Mouse (Mus musculus): ENCODE data around the gene Rdh5. TPM values are rescaled to one million over a fixed set of nuclear protein-coding genes. Genes with fewer than 3 reads are reported as not detected.

Gene Rdh5
- polyA plus RNA-seq, 1 experiment from 2014 or later: 12.7 TPM

DNA sequence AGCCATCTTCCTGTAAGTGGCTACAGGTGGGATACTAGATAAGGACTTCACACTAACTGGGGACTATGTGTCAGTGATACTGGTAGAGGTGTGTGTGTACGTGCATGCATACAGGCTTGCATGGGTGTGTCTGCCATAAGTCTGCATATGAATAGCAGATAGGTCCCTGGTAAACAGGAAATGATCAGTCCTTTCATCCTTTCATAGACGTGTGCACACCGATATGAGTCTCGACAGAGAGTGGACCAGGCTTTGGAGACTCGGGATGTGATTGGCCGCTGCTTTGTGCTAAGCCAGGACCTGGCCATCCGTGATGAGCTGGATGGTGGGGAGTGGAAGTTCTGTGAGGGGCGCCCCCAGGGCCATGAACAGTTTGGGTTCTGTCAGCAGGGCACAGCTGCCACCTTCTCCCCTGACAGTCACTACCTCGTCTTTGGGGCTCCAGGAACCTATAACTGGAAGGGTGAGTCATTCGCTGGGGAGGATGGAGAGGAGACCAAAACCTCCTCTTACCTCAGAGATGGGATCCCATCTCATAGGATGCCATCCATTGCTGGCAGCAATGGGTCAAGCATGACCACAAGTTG, 17.9 kb upstream of the Rdh5 start:
- H3K9ac ChIP-seq: no peak overlapping the region
- WGBS: 79% methylated on average over 10 of the region's 10 CpGs
- no peaks in the 10 kb centered on the region for H3K36me3 ChIP-seq
- H3K9me3 ChIP-seq: no peaks in the 10 kb centered on the region
- ATAC-seq (ENCODE audit: insufficient number of reproducible peaks, insufficient read depth, low FRiP score, low TSS enrichment, low read depth): no peak
- peaks cover 20% of the 10 kb centered on the region for H3K27me3 ChIP-seq
- no peak overlapping the region for H3K4me2 ChIP-seq
- H3K4me3 ChIP-seq: no peak overlapping the region
- no peaks in the 10 kb centered on the region for H3K4me1 ChIP-seq
- no peak overlapping the region for H3K27ac ChIP-seq

GRCm38 (mm10) chr10:128938974-128939373, 16.3 kb upstream of the Rdh5 start:
- WGBS: 49% methylated on average over 5 of the region's 5 CpGs
- H3K9ac ChIP-seq: no peak overlapping the region
- no peaks in the 10 kb centered on the region for H3K36me3 ChIP-seq
- H3K4me1 ChIP-seq: peaks cover 5% of the 10 kb centered on the region; the same call in 1 of the 2 replicates
- no peaks in the 10 kb centered on the region for H3K9me3 ChIP-seq
- ATAC-seq (ENCODE audit: insufficient number of reproducible peaks, insufficient read depth, low FRiP score, low TSS enrichment, low read depth): no peak
- H3K27me3 ChIP-seq: peaks cover 36% of the 10 kb centered on the region
- H3K4me3 ChIP-seq: no peak overlapping the region
- H3K4me2 ChIP-seq: no peak overlapping the region
- no peak overlapping the region for H3K27ac ChIP-seq

- H3K9me3 ChIP-seq: no peaks in the 10 kb centered on the region
- no peak for ATAC-seq (ENCODE audit: insufficient number of reproducible peaks, insufficient read depth, low FRiP score, low TSS enrichment, low read depth)
- H3K4me1 ChIP-seq: peaks cover 7% of the 10 kb centered on the region; the same call in 1 of the 2 replicates
- no peaks in the 10 kb centered on the region for H3K36me3 ChIP-seq
- H3K27ac ChIP-seq: no peak overlapping the region
- peaks cover 42% of the 10 kb centered on the region for H3K27me3 ChIP-seq
- H3K9ac ChIP-seq: no peak overlapping the region
- no peak overlapping the region for H3K4me3 ChIP-seq
- H3K4me2 ChIP-seq: no peak overlapping the region
- 84% methylated on average over 9 of the region's 9 CpGs for WGBS
These were observed 15.8 kb upstream of the Rdh5 start for GRCm38 (mm10) chr10:128938457-128938856.

DNA sequence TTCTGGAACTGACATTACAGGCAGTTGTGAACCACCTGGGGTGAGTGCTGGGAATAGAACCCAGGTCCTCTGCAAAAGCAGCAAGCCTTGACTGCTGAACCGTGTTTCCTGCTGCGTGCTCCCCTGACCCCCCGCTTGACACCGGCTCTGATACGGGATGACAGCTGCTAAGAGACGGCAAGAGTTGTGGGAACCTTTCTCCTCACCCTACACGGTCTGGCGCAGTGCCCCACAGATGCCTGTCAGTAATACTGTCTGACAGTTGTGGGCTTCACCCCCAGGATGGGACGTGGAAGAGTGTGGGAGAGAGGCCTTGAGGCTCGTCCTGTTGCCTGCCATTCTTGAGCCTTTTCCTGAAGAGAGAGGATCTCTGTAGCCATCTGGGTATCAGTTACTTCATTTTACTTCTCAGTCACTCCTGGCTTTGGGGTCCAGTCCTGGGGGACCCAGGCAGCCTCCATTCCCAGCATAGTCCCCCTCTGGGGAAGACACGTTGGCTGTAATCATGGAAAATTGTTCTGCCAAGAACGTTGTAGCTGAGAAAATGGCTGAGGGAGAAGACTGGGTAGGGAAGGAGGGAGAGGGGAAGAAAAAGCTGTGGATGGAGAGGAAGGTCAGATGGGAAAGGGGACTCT, 15.2 kb upstream of the Rdh5 start:
- no peak for ATAC-seq (ENCODE audit: insufficient number of reproducible peaks, insufficient read depth, low FRiP score, low TSS enrichment, low read depth)
- no peak overlapping the region for H3K4me2 ChIP-seq
- no peak overlapping the region for H3K4me3 ChIP-seq
- H3K9me3 ChIP-seq: no peaks in the 10 kb centered on the region
- H3K36me3 ChIP-seq: no peaks in the 10 kb centered on the region
- 59% methylated on average over 12 of the region's 12 CpGs for WGBS
- H3K9ac ChIP-seq: no peak overlapping the region
- peaks cover 7% of the 10 kb centered on the region; the same call in 1 of the 2 replicates for H3K4me1 ChIP-seq
- no peak overlapping the region for H3K27ac ChIP-seq
- H3K27me3 ChIP-seq: peaks cover 47% of the 10 kb centered on the region

- no peak for ATAC-seq (ENCODE audit: insufficient number of reproducible peaks, insufficient read depth, low FRiP score, low TSS enrichment, low read depth)
- H3K36me3 ChIP-seq: no peaks in the 10 kb centered on the region
- no peaks in the 10 kb centered on the region for H3K9me3 ChIP-seq
- no peak overlapping the region for H3K27ac ChIP-seq
- H3K4me1 ChIP-seq: peaks cover 7% of the 10 kb centered on the region; the same call in 1 of the 2 replicates
- 72% methylated on average over 8 of the region's 8 CpGs for WGBS
- no peak overlapping the region for H3K4me3 ChIP-seq
- H3K4me2 ChIP-seq: no peak overlapping the region
- no peak overlapping the region for H3K9ac ChIP-seq
- H3K27me3 ChIP-seq: peaks cover 67% of the 10 kb centered on the region
These were observed 13.2 kb upstream of the Rdh5 start for GRCm38 (mm10) chr10:128935826-128936440.

- Histone ChIP-seq H3K9ac (no peak overlapping the region), H3K27ac (no peak overlapping the region), H3K36me3 (no peaks in the 10 kb centered on the region), H3K4me1 (peaks cover 7% of the 10 kb centered on the region; the same call in 1 of the 2 replicates), H3K4me2 (no peak overlapping the region), H3K9me3 (no peaks in the 10 kb centered on the region), H3K27me3 (peaks cover 72% of the 10 kb centered on the region), H3K4me3 (no peak overlapping the region)
- no peak for ATAC-seq (ENCODE audit: insufficient number of reproducible peaks, insufficient read depth, low FRiP score, low TSS enrichment, low read depth)
- WGBS: 54% methylated on average over 7 of the region's 7 CpGs
These were observed 12.5 kb upstream of the Rdh5 start for GRCm38 (mm10) chr10:128934997-128935787.

DNA sequence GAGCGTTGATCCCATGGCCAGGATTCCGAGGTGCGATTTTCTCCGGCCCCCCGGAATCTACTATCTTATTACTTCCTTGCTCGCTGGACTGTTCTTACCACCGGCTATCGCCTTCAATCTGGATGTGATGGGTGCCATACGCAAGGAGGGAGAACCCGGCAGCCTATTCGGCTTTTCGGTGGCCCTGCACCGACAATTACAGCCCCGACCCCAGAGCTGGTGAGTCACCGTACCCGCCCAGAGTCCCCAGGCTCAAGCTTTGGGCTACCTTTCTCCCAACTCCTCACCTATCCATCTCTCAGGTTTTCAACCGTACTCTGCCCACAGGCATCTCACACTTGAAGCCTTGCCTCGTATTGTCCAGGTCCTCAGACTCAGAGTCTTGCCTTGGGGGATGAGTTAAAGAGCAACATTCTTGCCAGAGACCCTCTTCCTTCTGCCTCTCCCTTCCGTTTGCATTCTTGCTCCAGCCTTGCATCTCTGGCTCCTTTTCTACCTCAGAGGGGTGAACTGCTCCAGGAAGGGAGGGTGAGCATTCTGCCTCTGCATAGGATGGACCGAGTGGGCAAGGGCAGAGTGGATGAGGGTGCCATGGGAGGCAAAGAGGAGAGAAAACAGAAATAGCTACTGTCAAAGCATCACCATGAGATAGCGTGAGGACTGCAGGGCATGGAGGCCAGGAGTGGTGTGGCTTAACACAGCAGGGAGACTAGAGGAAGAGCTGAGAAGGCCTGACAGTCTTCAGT, 11.5 kb upstream of the Rdh5 start:
- peak overlapping the region; percentile 81 for H3K4me2 ChIP-seq
- ATAC-seq (ENCODE audit: insufficient number of reproducible peaks, insufficient read depth, low FRiP score, low TSS enrichment, low read depth): no peak
- no peaks in the 10 kb centered on the region for H3K9me3 ChIP-seq
- no peaks in the 10 kb centered on the region for H3K36me3 ChIP-seq
- peaks cover 7% of the 10 kb centered on the region; the same call in 1 of the 2 replicates for H3K4me1 ChIP-seq
- 2% methylated on average over 21 of the region's 21 CpGs for WGBS
- peak overlapping the region; percentile 58 for H3K9ac ChIP-seq
- H3K4me3 ChIP-seq: peak overlapping the region; percentile 48
- no peak overlapping the region for H3K27ac ChIP-seq
- H3K27me3 ChIP-seq: peaks cover 80% of the 10 kb centered on the region

- ATAC-seq (ENCODE audit: insufficient number of reproducible peaks, insufficient read depth, low FRiP score, low TSS enrichment, low read depth): peak; percentile 44
- peak within 1 kb of the TSS; percentile 58 for H3K9ac ChIP-seq
- WGBS: 1% methylated on average over 26 of the region's 26 CpGs
- peak within 1 kb of the TSS; percentile 48 for H3K4me3 ChIP-seq
- H3K9me3 ChIP-seq: no peaks in the 10 kb centered on the region
- no peaks in the 10 kb centered on the region for H3K36me3 ChIP-seq
- H3K4me1 ChIP-seq: peaks cover 7% of the 10 kb centered on the region; the same call in 1 of the 2 replicates
- H3K4me2 ChIP-seq: peak within 1 kb of the TSS; percentile 81
- H3K27ac ChIP-seq: no peak within 1 kb of the TSS
- peaks cover 86% of the 10 kb centered on the region for H3K27me3 ChIP-seq
These were observed 10.9 kb upstream of the Rdh5 start, which contains the start of gene Itga7 for GRCm38 (mm10) chr10:128933574-128933973. TSS of gene Itga7 (plus strand) at chr10:128933818.

- H3K4me2 ChIP-seq: no peak overlapping the region
- peaks cover 88% of the 10 kb centered on the region for H3K27me3 ChIP-seq
- no peak overlapping the region for H3K9ac ChIP-seq
- no peaks in the 10 kb centered on the region for H3K9me3 ChIP-seq
- 80% methylated on average over 2 of the region's 2 CpGs for WGBS
- ATAC-seq (ENCODE audit: insufficient number of reproducible peaks, insufficient read depth, low FRiP score, low TSS enrichment, low read depth): no peak
- H3K36me3 ChIP-seq: no peaks in the 10 kb centered on the region
- H3K27ac ChIP-seq: no peak overlapping the region
- peaks cover 7% of the 10 kb centered on the region; the same call in 1 of the 2 replicates for H3K4me1 ChIP-seq
- H3K4me3 ChIP-seq: no peak overlapping the region
These were observed 8.8 kb upstream of the Rdh5 start for GRCm38 (mm10) chr10:128931441-128931840.

DNA sequence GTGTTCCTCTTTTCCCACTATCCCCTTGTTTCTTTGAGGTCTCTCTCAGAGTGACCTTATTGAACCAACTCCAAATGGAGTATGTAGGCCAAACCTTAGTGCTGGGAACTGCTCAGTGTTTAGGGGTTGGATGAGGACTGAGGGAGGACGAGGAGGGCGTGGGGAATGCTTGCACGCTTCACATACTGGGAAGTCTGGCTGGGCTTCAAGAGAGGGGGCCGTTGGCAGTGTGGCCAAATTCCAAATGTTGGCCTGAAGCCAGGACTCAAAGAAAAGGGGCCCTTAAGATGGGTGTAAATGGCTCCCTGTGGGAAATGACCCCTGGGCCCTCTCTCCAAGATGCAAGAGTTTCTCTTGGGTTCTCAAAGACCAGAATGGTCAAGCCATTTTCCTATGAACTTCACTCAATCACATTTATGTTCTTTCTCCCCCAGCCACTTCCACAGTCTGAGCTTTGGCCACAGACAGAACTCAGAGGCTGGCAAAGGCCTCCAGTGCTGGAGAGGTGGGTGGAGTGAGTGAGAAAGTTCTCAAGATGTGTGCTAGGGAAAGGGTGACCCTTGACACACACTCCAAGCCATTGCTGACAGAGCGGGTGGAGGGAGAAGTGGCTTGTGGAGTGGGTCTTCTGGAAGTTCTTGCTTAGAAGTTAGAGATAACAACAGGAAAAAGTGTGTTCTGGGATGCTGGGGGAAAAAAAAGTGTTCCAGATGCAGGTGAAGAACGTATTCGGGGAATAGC, 7.1 kb upstream of the Rdh5 start:
- 71% methylated on average over 7 of the region's 7 CpGs for WGBS
- Histone ChIP-seq H3K9ac (no peak overlapping the region), H3K27me3 (peaks cover 72% of the 10 kb centered on the region), H3K36me3 (no peaks in the 10 kb centered on the region), H3K27ac (no peak overlapping the region), H3K4me3 (no peak overlapping the region), H3K4me1 (peaks cover 7% of the 10 kb centered on the region; the same call in 1 of the 2 replicates), H3K4me2 (no peak overlapping the region), H3K9me3 (no peaks in the 10 kb centered on the region)
- ATAC-seq (ENCODE audit: insufficient number of reproducible peaks, insufficient read depth, low FRiP score, low TSS enrichment, low read depth): no peak
